Mouse (Mus musculus): ENCODE data around the gene Fus. TPM values are rescaled to one million over a fixed set of nuclear protein-coding genes. Genes with fewer than 3 reads are reported as not detected.
"Not testable (repeated sequence)": the region's sequence is repeated elsewhere in the genome, so short reads cannot be mapped to it uniquely, and the experiment has no call there.

Fus gene
- polyA plus RNA-seq, 1 experiment: 187 TPM

GRCm38 (mm10) chr7:127936216-127936884 is 30.9 kb upstream of the Fus start:
- WGBS: 60% methylated on average over 18 of the region's 18 CpGs
- no peak for DNase-seq (ENCODE audit: low read depth, low spot score)

- not testable (repeated sequence) for DNase-seq (ENCODE audit: low read depth, low spot score)
- 44% methylated on average over 2 of the region's 2 CpGs for WGBS
These were observed 25.2 kb upstream of the Fus start for GRCm38 (mm10) chr7:127942097-127942496.

- DNase-seq (ENCODE audit: low read depth, low spot score): no peak
These were observed 22.6 kb upstream of the Fus start for GRCm38 (mm10) chr7:127944614-127945013.

GRCm38 (mm10) chr7:127946470-127947023 is 20.7 kb upstream of the Fus start, which contains the start of gene Prss36:
Prss36 (minus strand) TSS chr7:127946725.
- WGBS: 53% methylated on average over 6 of the region's 6 CpGs

More at GRCm38 (mm10) chr7:127944614-127945013, 22.6 kb upstream of the Fus start:
- 21% methylated on average over 23 of the region's 23 CpGs for WGBS

DNA sequence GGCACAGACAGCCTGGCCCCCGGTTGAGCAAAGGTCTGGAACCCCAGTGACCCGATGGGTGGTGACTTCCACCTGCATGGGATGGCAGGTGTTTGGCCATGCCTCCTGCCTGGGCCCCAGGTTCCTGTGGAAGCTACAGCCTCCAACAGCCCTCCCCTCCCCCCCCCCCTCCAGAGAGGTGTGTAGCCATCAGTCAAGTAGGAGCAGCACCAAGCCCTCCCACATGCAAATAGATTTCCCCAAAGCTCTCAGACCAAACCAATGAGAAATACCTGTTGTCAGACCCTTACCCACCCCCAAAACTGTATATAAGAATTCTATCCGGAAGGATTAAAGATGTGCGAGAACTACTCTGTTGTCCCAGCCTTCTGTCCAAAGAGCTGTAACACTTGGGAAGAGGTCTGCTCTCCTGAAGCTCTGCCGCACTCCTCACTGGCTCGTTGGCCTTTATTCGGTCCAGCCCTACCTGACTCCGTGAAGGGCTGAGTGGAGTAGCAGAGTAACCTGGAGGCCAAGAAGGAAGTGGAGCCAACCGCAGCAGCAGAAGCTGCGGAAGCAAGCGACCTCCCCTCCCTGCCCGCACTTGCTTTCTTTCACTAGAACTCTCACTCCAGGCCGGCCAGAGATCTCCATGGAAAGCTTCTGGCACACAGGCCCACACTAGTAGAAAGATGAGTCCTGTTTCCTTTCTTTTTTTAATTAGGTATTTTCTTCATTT is 14.2 kb upstream of the Fus start:
- 56% methylated on average over 13 of the region's 13 CpGs for WGBS
- no peak for DNase-seq (ENCODE audit: low read depth, low spot score)

More at GRCm38 (mm10) chr7:127946470-127947023, 20.7 kb upstream of the Fus start, which contains the start of gene Prss36:
- no peak for DNase-seq (ENCODE audit: low read depth, low spot score)

GRCm38 (mm10) chr7:127959364-127959763 is 7.9 kb upstream of the Fus start:
- DNase-seq (ENCODE audit: low read depth, low spot score): no peak
- WGBS: 28% methylated on average over 5 of the region's 5 CpGs

- no peak for DNase-seq (ENCODE audit: low read depth, low spot score)
- WGBS: 11% methylated on average over 10 of the region's 10 CpGs
These were observed 812 bp upstream of the Fus start for GRCm38 (mm10) chr7:127966371-127966918.

GRCm38 (mm10) chr7:127967922-127968828 is 918 bp downstream of the Fus start:
- WGBS: under 1% methylated on average over 42 of the region's 42 CpGs
- DNase-seq (ENCODE audit: low read depth, low spot score): no peak

DNA sequence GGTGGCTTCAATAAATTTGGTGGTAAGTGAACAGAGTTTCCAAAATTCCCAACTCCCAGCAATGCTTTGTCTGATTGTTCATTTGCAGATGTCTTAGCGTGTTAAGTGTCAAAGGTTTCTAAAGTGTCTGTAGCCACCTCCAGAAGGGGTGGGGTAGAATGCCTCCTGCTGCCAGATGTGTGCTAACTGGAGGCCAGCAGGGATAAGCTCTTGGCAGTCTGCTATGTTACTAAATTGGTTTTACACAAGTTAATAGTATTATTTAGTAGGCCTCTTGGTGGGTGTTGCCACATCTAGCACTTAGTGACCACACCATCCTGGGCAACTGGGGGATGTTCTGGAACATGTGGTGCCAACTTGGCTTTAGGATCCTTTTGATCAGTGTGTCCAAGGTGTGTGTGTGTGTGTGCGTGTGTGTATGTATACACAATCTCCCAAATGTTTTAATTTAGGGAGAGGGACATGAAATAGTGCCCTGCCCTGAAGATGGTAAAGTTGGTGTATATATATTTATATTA is 7.2 kb downstream of the Fus start:
- 75% methylated on average over 2 of the region's 2 CpGs for WGBS
- no peak for DNase-seq (ENCODE audit: low read depth, low spot score)

- DNase-seq (ENCODE audit: low read depth, low spot score): no peak
- 94% methylated on average over 2 of the region's 2 CpGs for WGBS
These were observed 11.6 kb downstream of the Fus start for GRCm38 (mm10) chr7:127978856-127979255.

DNA sequence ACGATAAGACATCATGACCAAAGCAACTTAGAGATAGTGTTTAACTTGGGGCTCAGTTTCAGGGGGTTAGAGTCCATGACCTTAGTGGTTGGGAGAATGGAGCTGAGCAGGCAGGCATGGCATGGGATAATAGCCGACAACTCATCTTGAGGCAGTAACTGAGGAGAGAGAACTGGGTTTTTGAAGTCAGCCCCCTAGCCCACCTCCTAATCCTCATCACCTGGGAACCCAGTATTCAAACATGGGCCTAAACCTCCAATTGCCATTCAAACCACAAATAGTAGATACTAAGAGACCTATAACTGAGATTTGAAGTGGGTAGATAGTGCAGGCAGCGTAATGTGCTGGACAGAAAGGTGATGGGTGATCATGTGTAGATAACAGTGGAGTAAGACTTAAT is 13.3 kb downstream of the Fus start:
- DNase-seq (ENCODE audit: low read depth, low spot score): no peak
- whole genome bisulfite sequencing: 84% methylated on average over 3 of the region's 3 CpGs

GRCm38 (mm10) chr7:127988904-127989303 is 21.6 kb downstream of the Fus start:
- WGBS: 66% methylated on average over 1 of the region's 1 CpGs
- DNase-seq (ENCODE audit: low read depth, low spot score): no peak

GRCm38 (mm10) chr7:127991643-127992487 is 24.6 kb downstream of the Fus start:
- WGBS: 17% methylated on average over 6 of the region's 6 CpGs
- peak; percentile 72 for DNase-seq (ENCODE audit: low read depth, low spot score)

GRCm38 (mm10) chr7:127992488-127993340 is 25.5 kb downstream of the Fus start:
- DNase-seq (ENCODE audit: low read depth, low spot score): peak; percentile 44
- WGBS: 9% methylated on average over 5 of the region's 5 CpGs

- WGBS: 2% methylated on average over 18 of the region's 18 CpGs
- peak; percentile 85 for DNase-seq (ENCODE audit: low read depth, low spot score)
These were observed 26.2 kb downstream of the Fus start, which contains the start of gene Pycard for GRCm38 (mm10) chr7:127993341-127993977. Pycard (minus strand) TSS chr7:127993867.

GRCm38 (mm10) chr7:127999436-127999835 is 32.2 kb downstream of the Fus start:
- WGBS: 9% methylated on average over 1 of the region's 1 CpGs
- DNase-seq (ENCODE audit: low read depth, low spot score): no peak
